Mouse (Mus musculus) lung, embryonic 15.5 days (tissue): ENCODE data around the gene G0s2. TPM values are rescaled to one million over a fixed set of nuclear protein-coding genes. Genes with fewer than 3 reads are reported as not detected.

Experiments used
- ATAC-seq: fragments of 200-750 bp; cut with Nextera tagmentation; 2 replicates; pipeline ENCODE4 v1.8.0; 2017; ENCODE audit warnings: moderate number of reproducible peaks, borderline replicate concordance; ENCODE audit not compliant: low FRiP score, low TSS enrichment; ENCODE audit errors: extremely low read depth
- H3K27ac ChIP-seq: fragments of 300-500 bp; sonication (generic); 2 replicates; pipeline ENCODE4 v1.5.1; 2015; ENCODE audit warnings: moderate library complexity, mild to moderate bottlenecking, inconsistent platforms
- H3K27me3 ChIP-seq: fragments of 300-500 bp; sonication (generic); 2 replicates; pipeline ENCODE4 v1.6.1; 2015; ENCODE audit warnings: inconsistent platforms
- H3K36me3 ChIP-seq: fragments of 300-500 bp; sonication (generic); 2 replicates; pipeline ENCODE4 v1.6.1; 2015; ENCODE audit warnings: inconsistent platforms
- H3K4me1 ChIP-seq: fragments of 300-500 bp; sonication (generic); 2 replicates; pipeline ENCODE4 v1.6.1; 2015; ENCODE audit warnings: inconsistent platforms
- H3K4me2 ChIP-seq: fragments of 300-500 bp; sonication (generic); 2 replicates; pipeline ENCODE4 v1.6.1; 2015; ENCODE audit warnings: inconsistent platforms, mild to moderate bottlenecking, moderate library complexity
- H3K4me3 ChIP-seq: fragments of 300-500 bp; sonication (generic); 2 replicates; pipeline ENCODE4 v1.5.1; 2015; ENCODE audit warnings: mild to moderate bottlenecking, inconsistent platforms
- H3K9ac ChIP-seq: fragments of 300-500 bp; sonication (generic); 2 replicates; pipeline ENCODE4 v1.6.1; 2015; ENCODE audit warnings: inconsistent platforms
- H3K9me3 ChIP-seq: fragments of 300-500 bp; sonication (generic); 2 replicates; pipeline ENCODE4 v1.6.1; 2016; ENCODE audit warnings: inconsistent platforms
- WGBS: fragments of 180-500 bp; shearing (Covaris S2); methylation state at CpG from one replicate; pipeline ENCODE4 v1.1.7; 2015; 5-methylcytosine and 5-hydroxymethylcytosine counted together
- polyA plus RNA-seq: library from polyadenylated mRNA; unstranded; fragments of >200 nt; fragmentation: Nextera tagmentation; extraction: Ambion mirVana; gene quantifications from 2 replicates; pipeline ENCODE4 v1.2.1, GENCODE M21; 2015

Gene G0s2
- polyA plus RNA-seq, 1 experiment from 2014 or later = 169 TPM

- no peaks in the 10 kb centered on the region for H3K9me3 ChIP-seq
- 80% methylated on average over 4 of the region's 4 CpGs for WGBS
- no peak overlapping the region for H3K4me2 ChIP-seq
Measured at GRCm38 (mm10) chr1:193227537-193227936, 45.5 kb downstream of the G0s2 start.

DNA sequence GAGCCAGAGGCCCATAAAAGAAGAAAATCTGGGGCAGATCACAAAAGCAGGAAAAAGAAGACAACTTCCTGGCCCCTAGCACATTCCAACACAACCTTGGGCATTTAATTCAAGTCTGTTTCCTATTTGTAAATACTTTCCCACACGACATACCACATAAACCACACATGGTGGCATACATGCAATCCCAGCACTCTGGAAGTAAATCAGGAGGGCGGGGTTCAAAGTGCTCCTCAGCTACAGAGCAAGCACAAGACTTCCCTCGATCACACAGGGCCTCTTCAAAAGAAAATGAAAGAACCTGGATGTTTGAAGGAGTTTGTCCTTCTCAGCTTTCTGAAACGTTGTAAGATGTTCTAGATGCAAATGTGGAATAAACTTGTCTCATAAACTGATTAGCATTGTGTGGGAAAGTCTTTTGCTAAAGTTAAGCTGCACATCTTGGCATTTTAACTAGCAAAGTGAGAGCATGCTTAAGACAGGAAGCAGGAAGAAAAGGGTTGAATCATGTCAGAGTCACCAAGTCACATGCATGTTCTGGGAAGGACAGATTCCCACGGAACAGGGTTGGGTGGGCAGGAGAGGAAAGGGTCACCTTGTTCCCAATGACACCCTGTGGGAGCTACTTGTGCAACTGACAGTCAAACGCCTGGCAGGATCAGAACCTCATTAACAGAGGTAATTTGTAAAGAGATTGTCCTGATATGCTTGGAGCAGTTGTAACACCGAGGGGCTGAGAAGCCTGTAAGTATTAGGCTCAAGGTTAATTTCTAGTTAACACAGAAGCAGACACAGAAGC is 46.1 kb downstream of the G0s2 start:
- no peaks in the 10 kb centered on the region for H3K27me3 ChIP-seq
- no peak overlapping the region for H3K4me3 ChIP-seq
- no peak overlapping the region for H3K9ac ChIP-seq
- H3K4me1 ChIP-seq = peaks cover 18% of the 10 kb centered on the region; the same call in 1 of the 2 replicates
- ATAC-seq = no peak
- H3K36me3 ChIP-seq = no peaks in the 10 kb centered on the region
- no peak overlapping the region for H3K4me2 ChIP-seq
- no peaks in the 10 kb centered on the region for H3K9me3 ChIP-seq
- H3K27ac ChIP-seq = no peak overlapping the region
- whole genome bisulfite sequencing = 32% methylated on average over 7 of the region's 7 CpGs

More at GRCm38 (mm10) chr1:193227537-193227936, 45.5 kb downstream of the G0s2 start:
- peaks cover 18% of the 10 kb centered on the region; the same call in 1 of the 2 replicates for H3K4me1 ChIP-seq
- H3K4me3 ChIP-seq = no peak overlapping the region
- no peak for ATAC-seq
- H3K9ac ChIP-seq = no peak overlapping the region
- no peaks in the 10 kb centered on the region for H3K36me3 ChIP-seq
- H3K27me3 ChIP-seq = no peaks in the 10 kb centered on the region
- H3K27ac ChIP-seq = no peak overlapping the region

GRCm38 (mm10) chr1:193226114-193226513 is 46.9 kb downstream of the G0s2 start:
- ATAC-seq = no peak
- Histone ChIP-seq H3K4me2 (no peak overlapping the region), H3K27me3 (no peaks in the 10 kb centered on the region), H3K27ac (no peak overlapping the region), H3K36me3 (no peaks in the 10 kb centered on the region), H3K9ac (no peak overlapping the region), H3K9me3 (no peaks in the 10 kb centered on the region), H3K4me1 (peaks cover 17% of the 10 kb centered on the region; the same call in 1 of the 2 replicates), H3K4me3 (no peak overlapping the region)
- 89% methylated on average over 4 of the region's 4 CpGs for WGBS

GRCm38 (mm10) chr1:193225531-193225930 is 47.5 kb downstream of the G0s2 start:
- WGBS = 42% methylated on average over 3 of the region's 3 CpGs

More at GRCm38 (mm10) chr1:193225531-193225930, 47.5 kb downstream of the G0s2 start:
- no peak for ATAC-seq
- no peaks in the 10 kb centered on the region for H3K9me3 ChIP-seq
- no peak overlapping the region for H3K4me2 ChIP-seq
- H3K36me3 ChIP-seq = no peaks in the 10 kb centered on the region
- no peak overlapping the region for H3K27ac ChIP-seq
- H3K9ac ChIP-seq = no peak overlapping the region
- no peaks in the 10 kb centered on the region for H3K27me3 ChIP-seq
- no peak overlapping the region for H3K4me3 ChIP-seq
- peaks cover 11% of the 10 kb centered on the region; the same call in 1 of the 2 replicates for H3K4me1 ChIP-seq

Other genes starting within 250 kb of the G0s2 start
- 0.88 and 0.93 TPM in 2 replicates for gene Syt14, start 237.4 kb downstream of the G0s2 start, polyA plus RNA-seq
- 7.0 and 7.4 TPM in 2 replicates for gene Diexf, start 142.9 kb downstream of the G0s2 start, polyA plus RNA-seq
- 14.9 and 15.4 TPM in 2 replicates for gene Irf6, start 120.1 kb downstream of the G0s2 start, polyA plus RNA-seq
- gene A130010J15Rik, start 105.2 kb downstream of the G0s2 start, polyA plus RNA-seq = 13.6 and 14.1 TPM in 2 replicates
- gene Traf3ip3, start 71.5 kb downstream of the G0s2 start, polyA plus RNA-seq = 2.9 and 3.8 TPM in 2 replicates
- 38.1 and 43.9 TPM in 2 replicates for gene Lamb3, start 65.5 kb downstream of the G0s2 start, polyA plus RNA-seq
- 19.3 and 27.1 TPM in 2 replicates for gene Hsd11b1, start 9.1 kb downstream of the G0s2 start, polyA plus RNA-seq
- gene Camk1g, start 97.1 kb upstream of the G0s2 start, polyA plus RNA-seq = 36.8 and 38.8 TPM in 2 replicates